Mouse (Mus musculus): ENCODE data around the gene Cog1. TPM values are rescaled to one million over a fixed set of nuclear protein-coding genes. Genes with fewer than 3 reads are reported as not detected.
A peak's percentile ranks its signal among the peaks of the same experiment; 100 is the strongest.

The Cog1 gene
- total RNA-seq, 2 experiments from 2014 or later: 38.0 to 38.2 TPM

- intact Hi-C loops (cut with DNase I): no loop called here
Measured at GRCm38 (mm10) chr11:113627785-113628184, 21.2 kb upstream of the Cog1 start.

GRCm38 (mm10) chr11:113630642-113631041, 18.3 kb upstream of the Cog1 start:
- intact Hi-C loops (cut with DNase I): loop anchor here (2.0 kb wide), 1 partner anchor 334 kb away; no protein-coding TSS in a partner anchor
- DNase-seq (ENCODE audit: extremely low spot score in 1 of 2, low spot score in 2 of 2): no peak

More at GRCm38 (mm10) chr11:113627785-113628184, 21.2 kb upstream of the Cog1 start:
- DNase-seq (ENCODE audit: extremely low spot score in 1 of 2, low spot score in 2 of 2): no peak

- intact Hi-C loops (cut with DNase I): loop anchor here (2.0 kb wide), 1 partner anchor 335 kb away; no protein-coding TSS in a partner anchor
- no peak for DNase-seq (ENCODE audit: extremely low spot score in 1 of 2, low spot score in 2 of 2)
Measured at GRCm38 (mm10) chr11:113631302-113631701, 17.7 kb upstream of the Cog1 start.

GRCm38 (mm10) chr11:113631862-113632261, 17.1 kb upstream of the Cog1 start:
- DNase-seq (ENCODE audit: extremely low spot score in 1 of 2, low spot score in 2 of 2): no peak
- intact Hi-C loops (cut with DNase I): loop anchor here (2.0 kb wide), 1 partner anchor 335 kb away; no protein-coding TSS in a partner anchor

- no peak for DNase-seq (ENCODE audit: extremely low spot score in 1 of 2, low spot score in 2 of 2)
- intact Hi-C loops (cut with DNase I): no loop called here
Measured at GRCm38 (mm10) chr11:113632303-113632702, 16.7 kb upstream of the Cog1 start.

- intact Hi-C loops (cut with DNase I): no loop called here
- no peak for DNase-seq (ENCODE audit: extremely low spot score in 1 of 2, low spot score in 2 of 2)
Measured at GRCm38 (mm10) chr11:113633398-113633797, 15.6 kb upstream of the Cog1 start.

GRCm38 (mm10) chr11:113634699-113635121, 14.3 kb upstream of the Cog1 start:
- DNase-seq (ENCODE audit: extremely low spot score in 1 of 2, low spot score in 2 of 2): no peak
- intact Hi-C loops (cut with DNase I): no loop called here

GRCm38 (mm10) chr11:113638680-113639079, 10.3 kb upstream of the Cog1 start:
- intact Hi-C loops (cut with DNase I): no loop called here

GRCm38 (mm10) chr11:113645181-113645580, 3.8 kb upstream of the Cog1 start:
- intact Hi-C loops (cut with DNase I): no loop called here
- no peak for DNase-seq (ENCODE audit: extremely low spot score in 1 of 2, low spot score in 2 of 2)

More at GRCm38 (mm10) chr11:113638680-113639079, 10.3 kb upstream of the Cog1 start:
- no peak for DNase-seq (ENCODE audit: extremely low spot score in 1 of 2, low spot score in 2 of 2)

GRCm38 (mm10) chr11:113648152-113648551, 817 bp upstream of the Cog1 start:
- intact Hi-C loops (cut with DNase I): no loop called here
- peak; percentile 50 to 87 for DNase-seq (ENCODE audit: extremely low spot score in 1 of 2, low spot score in 2 of 2)

- DNase-seq (ENCODE audit: extremely low spot score in 1 of 2, low spot score in 2 of 2): peak in 1 of 2 experiments; percentile 86
- intact Hi-C loops (cut with DNase I): no loop called here
Measured at GRCm38 (mm10) chr11:113649353-113650210, 613 bp downstream of the Cog1 start, which contains the start of gene Slc39a11. TSS of gene Slc39a11 (minus strand) at chr11:113650079.

- no peak for DNase-seq (ENCODE audit: extremely low spot score in 1 of 2, low spot score in 2 of 2)
- intact Hi-C loops (cut with DNase I): no loop called here
Measured at GRCm38 (mm10) chr11:113651206-113651906, 2.4 kb downstream of the Cog1 start.

GRCm38 (mm10) chr11:113651907-113652273, 2.9 kb downstream of the Cog1 start:
- DNase-seq (ENCODE audit: extremely low spot score in 1 of 2, low spot score in 2 of 2): peak in 1 of 2 experiments; percentile 71
- intact Hi-C loops (cut with DNase I): no loop called here

- intact Hi-C loops (cut with DNase I): no loop called here
Measured at GRCm38 (mm10) chr11:113652516-113652915, 3.5 kb downstream of the Cog1 start.

GRCm38 (mm10) chr11:113654105-113654504, 5.1 kb downstream of the Cog1 start:
- intact Hi-C loops (cut with DNase I): no loop called here
- DNase-seq (ENCODE audit: extremely low spot score in 1 of 2, low spot score in 2 of 2): no peak

More at GRCm38 (mm10) chr11:113652516-113652915, 3.5 kb downstream of the Cog1 start:
- no peak for DNase-seq (ENCODE audit: extremely low spot score in 1 of 2, low spot score in 2 of 2)

GRCm38 (mm10) chr11:113654561-113655270, 5.7 kb downstream of the Cog1 start:
- no peak for DNase-seq (ENCODE audit: extremely low spot score in 1 of 2, low spot score in 2 of 2)
- intact Hi-C loops (cut with DNase I): no loop called here

- DNase-seq (ENCODE audit: extremely low spot score in 1 of 2, low spot score in 2 of 2): no peak
- intact Hi-C loops (cut with DNase I): no loop called here
Measured at GRCm38 (mm10) chr11:113656511-113656932, 7.6 kb downstream of the Cog1 start.

- intact Hi-C loops (cut with DNase I): no loop called here
Measured at GRCm38 (mm10) chr11:113657221-113657620, 8.3 kb downstream of the Cog1 start.

GRCm38 (mm10) chr11:113658319-113658718, 9.3 kb downstream of the Cog1 start:
- intact Hi-C loops (cut with DNase I): no loop called here
- DNase-seq (ENCODE audit: extremely low spot score in 1 of 2, low spot score in 2 of 2): no peak

More at GRCm38 (mm10) chr11:113657221-113657620, 8.3 kb downstream of the Cog1 start:
- no peak for DNase-seq (ENCODE audit: extremely low spot score in 1 of 2, low spot score in 2 of 2)

Data from left cerebral cortex, postnatal 10 days (tissue).